Mouse (Mus musculus) c-Kit-positive CD71-positive TER-119-negative erythroid progenitor cells, embryonic 14.5 days (primary cell): ENCODE measurements at regions not wholly inside any gene's neighbourhood (a gene's known extent, or its start where the extent isn't known, plus 50 kb on each side); places are given as distances from the start of the nearest gene placed in this dataset.

Source experiments
- DNase-seq: peaks from one replicate; pipeline ENCODE4 v3.0.0-alpha.2; 2013; ENCODE audit warnings: low read depth

DNA sequence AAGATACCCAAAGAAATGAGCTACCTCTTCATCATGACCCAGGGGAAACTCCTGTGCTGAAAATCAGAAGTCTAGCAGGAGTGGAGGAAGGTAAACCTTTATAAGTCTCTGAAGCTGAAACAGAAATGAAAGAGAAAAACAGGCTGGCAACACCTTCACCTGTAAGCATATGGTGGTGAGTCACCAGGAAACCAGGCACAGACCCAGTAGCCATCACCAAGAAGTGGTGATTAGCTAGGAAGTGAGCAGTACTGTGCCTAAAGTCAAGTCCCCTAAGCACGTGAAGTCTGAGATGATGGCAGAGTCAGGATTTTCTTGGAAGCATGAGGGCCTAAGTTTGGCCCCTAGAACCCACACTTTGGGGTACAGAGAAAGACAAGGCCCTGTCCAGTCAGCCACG lies 480.3 kb upstream of the Hs6st1 start:
- no peak for DNase-seq

DNA sequence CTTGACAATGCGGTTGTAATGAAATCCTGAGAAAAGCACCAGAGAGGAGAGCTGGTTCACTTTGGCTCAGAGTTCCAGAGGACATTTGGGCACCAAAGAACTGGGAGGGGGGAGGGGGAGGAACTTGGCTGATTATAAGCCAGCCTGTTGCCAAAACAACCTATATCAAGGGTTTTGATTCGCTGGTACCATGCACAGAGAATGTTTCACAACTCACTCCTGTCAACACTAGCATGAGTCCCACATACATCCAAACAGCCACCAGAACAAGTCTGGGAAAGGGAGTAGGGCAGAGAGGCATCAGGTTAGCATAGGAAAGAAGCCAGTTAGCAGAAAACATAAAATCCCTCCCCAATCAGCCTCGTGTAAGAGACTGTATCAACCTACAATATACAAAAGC lies 479.3 kb upstream of the Hs6st1 start:
- no peak for DNase-seq

DNA sequence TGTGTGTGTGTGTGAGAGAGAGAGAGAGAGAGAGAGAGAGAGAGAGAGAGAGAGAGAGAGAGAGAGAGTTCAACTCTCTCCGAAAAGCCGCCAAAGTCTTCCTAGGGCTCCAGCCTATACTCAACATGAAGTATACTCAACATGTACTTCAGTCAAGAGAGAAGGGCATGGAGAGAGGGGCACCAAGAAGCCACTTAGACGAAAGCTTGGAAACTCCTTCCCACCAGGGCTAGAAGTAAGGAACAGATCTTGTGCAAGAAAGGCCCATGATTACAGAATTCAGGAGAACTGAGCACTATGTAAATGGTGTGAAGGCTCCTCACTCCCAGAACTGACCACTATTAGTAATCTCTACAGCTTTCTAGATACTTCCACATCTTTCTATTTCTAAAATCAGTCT lies 467.4 kb upstream of the Hs6st1 start:
- DNase-seq, result no peak

DNA sequence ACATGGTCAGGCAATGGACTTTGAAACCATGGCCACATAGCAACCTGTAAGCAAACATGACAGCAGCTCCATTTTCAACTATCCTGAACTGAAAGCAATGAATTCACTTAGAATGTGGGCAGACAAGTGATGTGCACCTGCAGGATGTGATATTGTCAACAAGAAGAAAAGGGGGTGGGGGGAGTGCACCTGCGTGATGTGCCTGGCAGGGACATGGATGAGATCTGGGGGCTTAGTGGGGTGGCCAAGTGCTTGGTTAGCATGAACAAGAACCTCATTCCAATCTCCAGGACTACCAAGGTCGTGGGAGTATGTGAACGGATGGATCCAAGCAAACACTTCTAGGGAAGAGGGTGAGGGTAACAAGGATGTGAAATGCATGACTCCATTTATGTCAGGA lies 453.1 kb upstream of the Hs6st1 start:
- DNase-seq, result no peak

DNA sequence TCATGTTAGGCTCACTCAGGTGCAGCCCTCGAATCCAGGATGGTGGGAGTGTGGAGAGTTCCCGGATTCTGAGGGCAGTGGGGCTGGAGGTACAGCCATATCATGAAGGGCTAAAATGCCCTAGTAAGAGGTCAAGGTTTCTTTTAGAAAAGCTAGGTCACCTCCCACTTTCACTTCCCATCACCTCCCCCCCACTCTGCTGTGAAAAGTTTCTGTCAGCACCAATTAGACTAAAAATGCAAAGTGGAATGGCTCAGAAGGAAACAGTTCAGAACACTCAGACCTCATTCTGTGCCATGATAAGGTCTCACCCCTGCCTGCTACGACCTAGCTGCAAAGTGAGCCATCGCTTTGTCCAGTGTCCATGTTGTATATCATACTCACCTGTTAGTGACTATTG lies 448.7 kb upstream of the Hs6st1 start:
- DNase-seq, result no peak

DNA sequence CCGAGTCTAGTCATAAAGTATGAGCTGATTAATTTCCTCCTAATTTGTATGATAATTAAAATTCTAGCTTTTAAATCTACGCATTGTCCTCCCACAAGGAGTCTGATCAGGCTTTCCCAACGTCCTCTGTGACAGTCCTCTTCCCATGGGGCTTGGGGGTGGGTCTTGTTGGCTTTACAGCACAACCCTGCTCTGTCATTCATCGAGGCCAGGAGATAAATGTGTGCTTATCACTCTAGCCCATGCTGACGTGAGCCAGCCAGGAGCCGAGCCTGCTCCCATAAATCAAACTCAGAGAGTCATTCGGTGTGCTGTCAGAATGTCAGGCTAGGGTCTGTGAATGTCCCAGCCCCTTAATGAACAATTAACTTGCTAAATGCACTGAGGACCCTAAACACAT lies 425.6 kb upstream of the Hs6st1 start:
- DNase-seq, result no peak

DNA sequence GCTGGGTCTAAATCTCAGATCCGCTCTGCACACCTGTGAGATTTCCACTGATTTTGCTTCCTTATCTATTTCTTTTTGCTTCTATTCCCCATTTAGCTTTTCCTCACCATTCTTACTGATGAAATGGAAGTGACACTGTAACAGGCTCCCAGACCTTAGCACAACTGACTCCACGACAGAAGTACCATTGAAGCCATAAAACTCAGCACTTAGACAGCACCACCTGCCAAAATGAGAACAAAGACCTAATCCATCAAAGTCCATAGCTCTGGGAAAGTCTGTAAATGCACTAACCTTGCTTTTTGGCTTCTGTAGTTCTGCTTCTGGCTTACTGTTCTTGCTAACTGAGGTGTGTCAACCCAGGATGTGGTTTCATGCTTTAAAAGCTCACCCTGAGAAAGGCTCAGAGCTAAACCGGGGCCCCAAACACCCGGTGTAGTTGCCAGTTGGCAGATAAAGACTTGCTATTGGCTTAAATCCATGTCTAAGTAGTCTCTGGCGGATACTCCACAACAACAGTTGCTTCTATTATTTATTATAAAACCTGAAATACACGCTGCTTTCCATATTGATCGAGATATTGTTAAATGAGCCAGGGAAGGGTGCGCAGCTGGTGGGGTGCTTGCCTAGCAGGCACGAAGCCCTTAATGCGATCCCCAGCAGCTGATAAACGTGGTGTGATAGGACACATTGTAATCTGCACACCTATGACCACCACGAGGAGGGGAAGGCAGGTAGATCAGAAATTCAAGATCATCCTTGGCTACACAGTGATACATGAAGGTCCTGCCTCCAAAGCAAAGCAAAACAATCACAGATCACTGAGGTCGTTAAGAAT lies 414.9 kb upstream of the Hs6st1 start:
- DNase-seq, result no peak

DNA sequence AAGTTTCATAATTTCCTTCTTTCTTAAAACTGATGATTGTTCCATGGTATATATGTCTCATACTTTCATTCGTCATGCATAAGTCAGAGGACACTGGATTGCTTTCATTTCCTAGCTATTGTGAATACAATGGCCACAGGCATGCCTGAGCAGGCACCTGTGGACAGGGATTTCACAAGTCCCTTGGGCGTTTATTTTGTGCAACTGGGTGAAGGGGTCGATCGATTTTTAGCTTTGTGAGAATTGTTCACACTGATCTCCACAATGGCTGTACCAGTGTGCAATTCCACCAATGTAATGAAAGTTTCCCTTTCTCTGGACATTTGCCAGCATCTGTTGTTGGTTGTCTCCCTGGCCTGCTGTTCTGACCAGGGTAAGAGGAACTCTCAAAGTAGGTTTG lies 405.2 kb upstream of the Hs6st1 start:
- no peak for DNase-seq

DNA sequence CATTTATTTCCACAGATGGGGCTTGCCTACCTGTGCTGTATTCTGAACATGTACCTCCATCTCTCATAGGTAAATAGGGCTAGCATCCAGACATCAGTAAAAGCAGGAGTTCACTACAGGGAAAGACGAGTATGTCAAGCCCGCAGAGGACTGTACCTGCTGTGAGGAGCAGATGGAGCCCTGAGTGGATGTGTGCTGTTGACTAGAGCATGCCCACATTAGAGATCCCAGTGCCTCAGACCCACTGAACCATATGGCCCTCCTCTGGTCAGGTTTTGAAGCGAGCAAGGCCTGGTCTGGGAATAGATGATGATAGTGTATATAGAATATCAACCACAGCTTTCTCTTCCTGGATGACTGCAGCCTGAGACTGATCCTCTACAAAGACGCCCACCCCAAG lies 394.7 kb upstream of the Hs6st1 start:
- no peak for DNase-seq

DNA sequence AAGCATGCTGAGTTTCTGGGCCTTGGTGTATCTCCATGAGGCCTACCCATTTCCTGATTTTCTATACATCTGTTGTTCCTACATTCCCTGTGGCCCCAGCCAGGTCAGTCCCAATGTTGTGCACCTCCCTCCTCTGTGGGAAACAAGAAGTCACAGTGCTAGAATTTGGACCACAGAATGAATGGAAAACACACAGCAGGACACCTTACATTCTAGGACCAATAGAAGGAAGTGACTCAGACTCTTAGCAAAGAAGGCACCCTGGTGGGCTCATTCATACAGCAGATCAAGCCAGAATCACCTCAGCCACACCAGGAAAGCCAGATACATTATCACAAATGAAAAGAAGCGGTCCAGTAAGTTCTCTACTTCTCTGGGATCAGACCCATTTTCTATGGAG lies 394.2 kb upstream of the Hs6st1 start:
- DNase-seq, result no peak

DNA sequence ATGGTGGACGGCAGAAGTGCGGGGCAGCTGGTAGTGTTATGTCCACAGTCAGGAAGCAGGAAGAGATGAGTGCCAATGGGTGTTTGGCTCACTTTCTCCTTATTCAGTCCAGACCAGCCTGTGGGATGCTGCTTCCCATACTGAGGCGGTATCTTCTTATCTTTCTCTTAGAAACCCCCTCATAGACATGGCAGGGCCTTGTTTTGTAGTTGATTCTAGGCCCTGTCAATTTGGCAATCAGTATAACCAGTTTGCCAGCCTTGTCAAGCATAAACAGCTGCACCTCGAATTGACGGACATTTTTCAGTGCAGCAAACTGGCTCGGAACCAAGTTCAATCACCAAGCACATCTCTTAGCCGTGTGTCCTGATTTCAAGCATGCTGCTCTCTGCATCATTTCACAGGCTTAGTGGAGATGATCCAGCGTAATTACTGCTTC lies 385.7 kb upstream of the Hs6st1 start:
- DNase-seq, result no peak

DNA sequence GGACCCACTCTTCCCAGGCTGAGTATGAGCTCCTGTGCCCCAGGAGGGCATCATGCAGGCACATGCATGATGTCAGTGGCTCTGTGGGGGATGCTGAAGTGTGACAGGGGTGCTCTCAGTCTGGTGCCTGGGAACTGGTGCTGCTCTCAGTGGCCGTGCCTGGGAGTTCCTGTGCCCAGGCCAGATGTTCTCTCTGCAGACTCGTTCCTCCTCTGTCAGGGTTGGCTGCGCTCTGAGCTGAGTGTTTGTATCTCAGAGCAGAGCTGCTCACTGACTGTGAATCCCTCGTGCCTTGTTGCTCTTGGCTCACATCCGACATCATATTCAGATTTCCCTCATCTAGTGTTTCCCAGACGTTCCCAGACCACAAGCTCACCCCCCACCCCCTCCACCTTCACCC lies 382.5 kb upstream of the Hs6st1 start:
- DNase-seq, result no peak

DNA sequence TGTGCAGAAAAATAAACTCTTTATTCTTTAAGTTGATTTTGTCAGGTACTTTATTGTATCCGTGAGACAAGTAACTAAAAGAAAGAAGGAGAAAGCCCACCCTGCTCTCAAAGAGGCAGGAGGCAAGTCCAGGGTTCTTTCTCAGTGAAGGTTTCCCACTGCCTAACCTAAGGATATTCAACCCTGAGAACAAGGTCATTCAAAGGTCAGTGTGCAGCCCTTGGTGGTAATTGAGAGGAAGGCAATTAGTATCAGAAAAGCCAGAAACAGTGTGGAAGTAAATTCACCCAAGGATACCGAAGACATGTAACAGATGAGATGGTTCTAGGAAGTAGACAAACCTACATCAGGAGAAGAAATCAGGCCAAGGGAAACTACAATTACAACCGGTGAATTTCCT lies 373.9 kb upstream of the Hs6st1 start:
- DNase-seq, result no peak

DNA sequence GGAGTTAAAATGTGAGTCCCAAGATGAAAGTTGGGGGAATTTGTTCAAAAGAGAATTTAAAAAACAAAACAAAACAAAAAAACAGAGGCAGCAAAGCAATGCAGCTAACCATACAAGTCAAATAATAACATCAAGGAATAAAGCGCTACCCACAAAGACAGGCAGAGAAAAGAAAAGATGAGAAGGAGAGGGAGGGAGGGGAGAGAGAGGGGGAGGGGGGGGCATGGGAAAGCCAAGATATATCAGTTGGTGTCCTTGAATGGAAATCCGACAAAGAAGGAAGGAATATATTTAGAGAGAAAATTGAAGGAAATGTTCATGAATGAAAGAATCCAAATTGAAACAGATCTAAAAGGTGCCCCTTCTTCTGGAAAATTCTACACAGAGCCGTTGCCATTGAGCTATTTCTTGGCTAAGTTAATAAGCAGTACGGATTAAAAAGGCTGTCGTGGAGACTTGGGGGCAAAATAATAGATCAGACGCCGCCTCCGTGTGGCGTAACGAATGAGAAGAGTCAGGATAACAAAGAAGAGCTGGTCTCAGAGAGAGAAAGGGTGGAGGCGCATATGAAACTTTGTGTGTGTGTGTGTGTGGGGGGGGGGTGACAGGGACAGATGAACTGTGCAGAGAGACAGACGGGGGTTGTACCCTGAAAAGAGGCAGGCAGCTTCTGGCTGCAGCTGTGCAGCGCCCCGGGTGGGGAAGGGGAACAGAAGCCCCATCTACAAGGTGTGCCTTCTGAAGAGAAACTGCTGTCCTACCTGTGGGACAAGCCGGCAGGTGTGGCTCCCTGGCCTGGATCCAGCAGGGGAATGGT lies 373.2 kb upstream of the Hs6st1 start:
- DNase-seq, result no peak

DNA sequence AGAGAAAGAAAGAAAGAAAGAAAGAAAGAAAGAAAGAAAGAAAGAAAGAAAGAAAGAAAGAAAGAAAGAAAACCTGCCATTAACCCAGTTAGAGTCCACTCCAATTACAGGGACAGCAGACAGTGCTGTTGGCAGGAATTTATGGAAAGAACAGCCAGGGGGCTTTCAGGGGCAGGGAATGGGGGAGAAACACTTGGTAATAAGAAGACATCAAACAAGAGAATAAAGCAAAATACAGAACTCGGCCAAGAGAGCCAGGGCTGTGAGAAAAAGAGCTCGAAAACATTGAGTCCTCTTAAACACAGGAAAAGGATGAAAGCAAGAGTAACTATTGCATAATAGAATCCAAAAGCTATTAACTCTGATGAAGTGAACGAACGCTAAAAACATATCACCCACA lies 371.0 kb upstream of the Hs6st1 start:
- no peak for DNase-seq

DNA sequence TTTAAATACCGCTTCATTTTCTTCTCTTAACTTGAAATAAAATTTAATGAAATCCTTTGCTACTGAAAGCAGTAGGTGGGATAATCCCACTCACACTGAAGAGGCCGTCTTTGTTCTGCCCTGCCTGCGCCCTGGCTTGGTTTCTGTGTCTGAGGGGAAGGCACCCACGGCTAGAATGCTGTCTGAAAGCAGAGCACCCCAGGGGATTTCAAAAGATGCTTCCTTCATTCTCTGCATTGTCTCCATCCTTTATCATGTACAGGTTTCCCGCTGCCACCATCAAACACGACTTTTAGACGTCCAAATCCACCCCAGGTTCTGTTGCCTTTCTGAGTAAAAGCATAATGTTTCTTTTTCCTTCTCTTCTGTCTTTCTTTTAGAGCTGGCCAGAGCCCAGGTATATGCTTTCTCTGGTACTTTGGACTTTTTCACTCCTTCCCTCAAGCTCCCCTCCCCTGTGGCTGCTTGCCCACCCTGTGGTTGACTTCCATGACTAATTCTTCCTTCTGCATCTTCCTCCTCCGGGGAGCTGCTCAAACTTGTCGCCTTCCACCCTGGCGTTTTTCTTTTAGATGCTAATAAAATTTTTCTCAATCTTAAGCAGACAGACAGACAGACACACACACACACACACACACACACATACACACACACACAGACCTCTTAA lies 370.2 kb upstream of the Hs6st1 start:
- no peak for DNase-seq

DNA sequence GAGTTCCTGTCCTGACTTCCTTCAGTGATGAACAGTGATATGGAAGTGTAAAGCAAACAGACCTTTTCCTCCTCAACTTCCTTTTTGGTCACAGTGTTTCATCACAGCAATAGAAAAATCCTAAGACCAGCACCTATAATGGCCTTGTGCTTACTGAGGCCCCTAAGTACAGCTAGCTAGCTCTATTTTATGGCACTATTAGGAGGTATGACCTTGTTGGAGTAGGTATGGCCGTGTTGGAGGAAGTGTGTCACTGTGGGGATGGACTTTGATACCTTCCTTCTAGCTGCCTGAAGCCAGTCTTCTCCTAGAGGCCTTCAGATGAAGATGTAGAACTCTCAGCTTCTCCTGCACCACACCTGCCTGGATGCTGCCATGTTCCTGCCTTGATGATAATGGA lies 365.6 kb upstream of the Hs6st1 start:
- no peak for DNase-seq

DNA sequence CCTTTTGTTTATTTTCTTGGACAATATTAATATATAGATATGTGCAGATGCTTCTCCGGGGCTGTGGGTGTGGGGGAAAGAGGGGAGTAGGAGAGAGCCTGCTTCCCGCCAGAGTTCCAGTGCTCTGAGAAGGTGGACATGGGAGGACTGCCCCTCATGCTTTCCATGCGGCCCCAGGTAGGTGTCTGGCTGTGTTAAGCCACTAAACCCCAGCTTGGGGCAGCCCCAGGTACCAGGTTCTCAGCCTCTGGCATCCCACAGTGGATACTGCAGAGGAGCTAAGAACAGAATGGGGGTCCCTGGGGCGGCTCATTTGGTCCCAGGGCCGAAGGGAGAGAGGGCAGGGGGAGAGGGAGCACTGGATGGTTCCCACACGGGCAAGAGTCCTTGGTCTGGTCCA lies 361.9 kb upstream of the Hs6st1 start:
- DNase-seq, result no peak

DNA sequence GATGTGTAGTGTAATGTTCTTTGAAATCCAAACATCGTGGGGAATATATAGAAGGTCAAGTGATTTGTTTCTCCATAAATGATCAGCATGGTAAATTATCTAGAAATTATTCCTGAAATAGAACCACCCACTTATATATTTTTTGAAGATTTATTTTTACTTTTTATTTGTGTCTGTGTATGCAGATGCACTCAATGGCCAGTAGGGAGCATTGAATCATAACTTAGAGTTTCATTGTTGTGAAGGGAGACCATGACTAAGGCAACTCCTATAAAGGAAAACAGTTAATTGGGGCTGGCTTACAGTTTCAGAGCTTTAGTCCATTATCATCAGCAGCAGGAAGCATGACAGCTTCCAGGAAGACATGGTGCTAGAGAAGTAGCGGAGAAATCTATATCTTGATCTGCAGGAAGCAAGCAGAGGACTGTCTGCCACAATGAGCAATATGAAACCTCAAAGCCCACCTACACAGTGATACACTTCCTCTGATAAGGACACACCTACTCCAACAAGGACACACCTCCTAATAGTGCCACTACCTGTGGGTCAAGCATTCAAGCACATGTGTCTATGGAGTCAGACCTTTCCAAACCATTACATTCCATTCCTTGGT lies 359.9 kb upstream of the Hs6st1 start:
- DNase-seq, result no peak

DNA sequence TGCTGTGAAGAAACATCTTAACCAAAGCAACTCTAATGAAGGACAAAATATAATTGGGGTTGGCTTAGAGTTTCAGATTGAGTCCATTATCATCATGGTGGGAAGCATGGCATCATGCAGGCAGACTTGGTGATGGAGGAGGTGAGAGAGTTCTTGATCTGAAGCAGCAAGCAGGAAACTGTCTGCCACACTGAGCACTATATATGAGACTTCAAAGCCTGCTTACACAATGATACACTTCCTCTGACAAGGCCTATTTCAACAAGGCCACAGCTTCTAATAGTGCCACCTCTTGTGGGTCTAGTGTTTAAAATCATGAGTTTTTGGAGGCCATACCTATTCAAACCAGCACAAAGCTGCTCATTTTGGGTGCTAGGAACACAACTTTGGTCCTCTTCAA lies 359.0 kb upstream of the Hs6st1 start:
- DNase-seq, result no peak

DNA sequence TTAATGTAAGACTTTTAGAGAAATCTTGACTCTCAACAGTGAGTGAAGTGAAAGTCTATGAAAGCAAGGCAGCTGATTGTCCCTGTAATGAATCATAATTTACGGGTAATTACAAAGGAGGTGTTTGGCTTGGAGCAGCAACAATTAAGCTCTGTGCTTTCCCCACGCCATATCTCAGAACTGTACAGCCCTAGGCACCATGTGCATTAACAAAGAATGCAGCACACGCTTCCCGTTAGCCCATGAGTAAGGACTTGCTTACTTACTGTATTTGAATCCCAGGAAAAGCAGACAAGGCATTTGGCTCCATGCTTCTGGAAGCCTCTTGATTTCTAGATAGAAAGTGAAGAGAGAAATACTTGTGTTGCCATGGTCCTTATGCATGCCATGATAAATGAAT lies 354.2 kb upstream of the Hs6st1 start:
- DNase-seq, result no peak

DNA sequence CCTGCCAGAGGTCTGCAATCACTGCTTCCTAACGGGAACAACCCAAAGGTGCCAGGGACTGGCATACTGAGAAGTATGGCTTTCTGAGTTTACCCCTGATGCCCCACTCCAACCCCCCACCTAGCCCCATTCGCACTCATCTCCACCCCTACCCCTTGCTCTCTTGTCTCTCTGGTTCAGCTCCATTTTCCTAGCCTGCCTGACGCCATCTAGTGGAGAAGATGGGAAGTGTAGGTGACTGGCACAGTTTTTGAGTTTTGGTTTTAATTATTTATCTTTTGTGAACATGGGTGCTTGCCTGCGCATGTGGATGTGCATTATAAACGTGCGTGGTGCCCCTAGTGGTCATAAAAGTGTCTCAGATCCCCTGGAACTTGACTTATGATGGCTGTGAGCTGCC lies 352.3 kb upstream of the Hs6st1 start:
- DNase-seq, result no peak

DNA sequence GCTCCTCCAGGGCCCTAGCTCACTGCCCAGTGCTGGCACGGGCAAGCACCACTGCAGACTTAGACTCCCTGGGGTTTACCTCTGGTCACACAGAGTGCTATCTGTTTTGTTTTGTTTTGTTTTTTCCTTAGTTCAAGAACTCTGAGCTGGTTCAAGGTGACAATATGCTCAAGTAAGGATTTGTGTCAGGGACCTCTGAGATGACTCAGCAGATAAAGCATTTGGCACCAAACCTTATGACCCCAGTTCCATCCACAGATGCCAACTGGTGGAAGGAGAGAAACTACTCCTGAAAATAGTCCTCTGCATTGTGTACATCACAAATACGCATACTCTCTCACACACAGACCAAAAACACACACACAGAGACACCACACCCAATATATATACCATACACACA lies 351.0 kb upstream of the Hs6st1 start:
- DNase-seq, result no peak
